Mouse (Mus musculus): ENCODE results near the gene Phf19.

DNA sequence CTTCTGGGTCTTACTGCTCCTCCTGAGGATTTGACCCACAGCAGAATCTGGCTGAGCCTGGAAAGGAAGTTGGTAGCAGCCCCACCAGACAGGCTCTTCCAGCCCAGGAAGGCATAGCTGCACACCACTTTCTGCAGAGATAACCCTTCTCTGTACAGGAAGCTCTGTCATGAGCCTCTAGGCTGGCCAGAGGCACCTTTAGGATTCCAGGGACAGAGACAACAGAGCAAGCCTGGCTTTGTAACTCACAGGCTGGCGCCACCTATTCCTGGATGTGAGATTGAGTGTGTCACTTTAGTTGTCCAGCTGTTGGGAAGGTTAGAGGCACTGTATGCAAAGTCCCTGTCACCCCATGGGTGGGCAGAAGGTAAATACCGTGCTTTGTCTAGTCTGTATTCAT lies 1.3 kb upstream of the Phf19 start:
- TF ChIP-seq USF1 (IDR thresholded peaks at IDR 0.05; ENCODE audit: low read depth) (no peak), CTCF (IDR thresholded peaks at IDR 0.05; ENCODE audit: control insufficient read depth, insufficient read depth, insufficient read length) (no peak), MAX (IDR thresholded peaks at IDR 0.05) (no peak), MYOD1 (IDR thresholded peaks at IDR 0.05; ENCODE audit: control insufficient read depth, insufficient read length, low read depth) (no peak), CEBPB (IDR thresholded peaks at IDR 0.05; ENCODE audit: low read depth) (no peak)

All from C2C12 (cell line).